Mouse (Mus musculus) CH12.LX (cell line): ENCODE results near the gene Serf2. TPM values are rescaled to one million over a fixed set of nuclear protein-coding genes. Genes with fewer than 3 reads are reported as not detected.
"Not testable (repeated sequence)": the region's sequence is repeated elsewhere in the genome, so short reads cannot be mapped to it uniquely, and the experiment has no call there.

Source experiments
- DNase-seq: peaks from one replicate; pipeline ENCODE4 v3.0.0-alpha.2; 2013; ENCODE audit errors: extremely low read depth
- H3K27ac ChIP-seq: 2 replicates; pipeline ENCODE4 v1.5.1; 2012; ENCODE audit warnings: low read depth, mild to moderate bottlenecking, control low read depth, moderate library complexity; ENCODE audit not compliant: insufficient read depth
- H3K27me3 ChIP-seq: replicated peaks from 2 replicates; pipeline ENCODE3; 2012; ENCODE audit warnings: inconsistent platforms
- H3K36me3 ChIP-seq, 2 experiments: replicated peaks in 1 of 2; 2 replicates each; pipeline versions ENCODE3 to v1.6.1; 2012; ENCODE audit warnings: inconsistent platforms in 1 of 2, low read length in 1 of 2, mild to moderate bottlenecking in 1 of 2, mixed read lengths in 1 of 2, moderate library complexity in 1 of 2; ENCODE audit not compliant: control insufficient read depth in 1 of 2, insufficient read depth in 1 of 2
- H3K4me1 ChIP-seq, 2 experiments: 2 replicates each; pipeline ENCODE4 v1.6.1; 2012; ENCODE audit warnings: inconsistent platforms in 1 of 2, moderate library complexity in 1 of 2; ENCODE audit not compliant: insufficient read depth in 2 of 2, control insufficient read depth in 1 of 2
- H3K4me2 ChIP-seq: 2 replicates; pipeline ENCODE4 v1.6.1; 2012; ENCODE audit warnings: low read depth, mild to moderate bottlenecking, control low read depth; ENCODE audit not compliant: poor library complexity, insufficient read depth, severe bottlenecking
- H3K4me3 ChIP-seq, 3 experiments: fragments of 150-350 bp in 1 of 3; sonication (generic) in 1 of 3; replicated peaks in 1 of 3; 2 replicates each; pipeline versions ENCODE3 to v1.5.1; 2011 to 2012; ENCODE audit warnings: low read depth in 2 of 3, low read length in 2 of 3, mild to moderate bottlenecking in 2 of 3, moderate library complexity in 2 of 3, control low read depth in 1 of 3, improper control_type of control experiment in 1 of 3, inconsistent platforms in 1 of 3, mixed read lengths in 1 of 3; ENCODE audit not compliant: poor library complexity in 1 of 3
- H3K79me2 ChIP-seq: replicated peaks from 2 replicates; pipeline ENCODE4 v1.6.1; 2012; ENCODE audit warnings: mild to moderate bottlenecking, moderate library complexity; ENCODE audit not compliant: control insufficient read depth, poor library complexity, insufficient read depth, severe bottlenecking; ENCODE audit errors: extremely low read depth
- H3K9ac ChIP-seq: 2 replicates; pipeline ENCODE4 v1.6.1; 2012; ENCODE audit warnings: low read depth, mild to moderate bottlenecking, control low read depth, moderate library complexity; ENCODE audit not compliant: insufficient read depth
- H3K9me3 ChIP-seq: replicated peaks from 2 replicates; pipeline ENCODE3; 2012; ENCODE audit warnings: low read length, inconsistent platforms, mixed read lengths
- CHD2 ChIP-seq: IDR thresholded peaks from 2 replicates; pipeline ENCODE4 v1.6.1; 2011; ENCODE audit warnings: low read length, improper control_type of control experiment
- CTCF ChIP-seq, 2 experiments: IDR thresholded peaks in 1 of 2; conservative IDR thresholded peaks in 1 of 2; 2 replicates each; pipeline ENCODE4 v1.5.1; 2011 to 2012; ENCODE audit warnings: low read depth in 2 of 2, low read length in 2 of 2, improper control_type of control experiment in 1 of 2, inconsistent platforms in 1 of 2, mild to moderate bottlenecking in 1 of 2, moderate library complexity in 1 of 2
- HCFC1 ChIP-seq: IDR thresholded peaks from 2 replicates; pipeline ENCODE4 v1.6.1; 2012; ENCODE audit warnings: low read depth, mild to moderate bottlenecking, inconsistent platforms, low read length, improper control_type of control experiment
- JUN ChIP-seq: IDR thresholded peaks from 2 replicates; pipeline ENCODE4 v1.6.1; 2011; ENCODE audit warnings: low read depth, mild to moderate bottlenecking, low read length, improper control_type of control experiment, moderate library complexity; ENCODE audit not compliant: insufficient read depth
- MAFK ChIP-seq: IDR thresholded peaks from 2 replicates; pipeline ENCODE4 v1.6.1; 2011; ENCODE audit warnings: low read length, improper control_type of control experiment; ENCODE audit not compliant: insufficient replicate concordance
- TBP ChIP-seq: conservative IDR thresholded peaks from 2 replicates; pipeline ENCODE4 v1.6.1; 2011; ENCODE audit warnings: low read depth, low read length, improper control_type of control experiment
- USF2 ChIP-seq: conservative IDR thresholded peaks from 2 replicates; pipeline ENCODE4 v1.6.1; 2011; ENCODE audit warnings: low read depth, low read length, improper control_type of control experiment
- ZC3H11A ChIP-seq: IDR thresholded peaks from 2 replicates; pipeline ENCODE4 v1.6.1; 2012; ENCODE audit warnings: low read depth, mild to moderate bottlenecking, inconsistent platforms, low read length, improper control_type of control experiment
- ZKSCAN1 ChIP-seq: IDR thresholded peaks from 2 replicates; pipeline ENCODE4 v1.6.1; 2012; ENCODE audit warnings: low read depth, inconsistent platforms, low read length, improper control_type of control experiment, borderline replicate concordance
- dilution Hi-C: fragments of 300-500 bp; cut with MboI; formaldehyde crosslinking; loops from 2 replicates; pipeline ENCODE4 v1.14.3; 2020; ENCODE audit warnings: low sequenced_read_pairs; ENCODE audit not compliant: extremely low pct_unique_long_range_greater_than_20kb, extremely low pct_ligation_motif_present
- in situ Hi-C: fragments of 300-500 bp; cut with MboI; formaldehyde crosslinking; loops from 3 replicates; pipeline ENCODE4 v1.14.3; 2019; ENCODE audit warnings: low sequenced_read_pairs, low pct_ligation_motif_present, low pct_unique_long_range_greater_than_20kb, mixed read lengths
- polyA plus RNA-seq: library from polyadenylated mRNA; unstranded; fragments of >175 nt; gene quantifications from 2 replicates; pipeline ENCODE4 v1.2.1, GENCODE M21; 2012; ENCODE audit warnings: low read depth; ENCODE audit not compliant: insufficient read length
- total RNA-seq, 2 experiments: library from RNA; depleted of rRNA; stranded (reverse); fragments of 300-350 nt in 1 of 2; fragments of >200 nt in 1 of 2; gene quantifications; 2 replicates each; pipeline ENCODE4 v1.2.3; 2012 to 2014

Gene Serf2
- total and polyA plus RNA-seq, 3 experiments = 116 to 222 (median 164) TPM

DNA sequence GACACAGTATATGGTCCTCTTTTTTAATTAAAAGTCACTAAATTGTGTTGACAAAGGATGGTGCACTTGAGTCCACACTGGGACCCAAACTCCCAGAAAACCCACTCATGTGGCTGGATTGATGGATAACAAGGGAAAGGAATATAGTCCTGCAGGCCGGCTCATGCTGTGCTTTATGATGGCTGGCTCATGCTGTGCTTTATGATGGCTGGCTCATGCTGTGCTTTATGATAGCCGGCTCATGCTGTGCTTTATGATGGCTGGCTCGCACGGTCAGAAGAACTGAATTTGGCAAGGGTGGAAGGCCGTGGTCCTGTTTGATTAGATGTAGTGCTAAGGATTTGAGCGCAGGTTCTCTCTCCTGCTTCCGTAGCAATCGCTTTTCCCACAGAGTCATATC lies 34.6 kb downstream of the Serf2 start:
- no peak overlapping the region for H3K4me2 ChIP-seq
- TF ChIP-seq HCFC1 (no peak), CHD2 (no peak), MAFK (no peak), JUN (no peak), ZC3H11A (no peak), TBP (no peak), USF2 (no peak), ZKSCAN1 (no peak), CTCF (conservative IDR thresholded peaks at IDR 0.05 in 1 of 2, IDR thresholded peaks at IDR 0.05 in 1 of 2; ENCODE audit: low read depth in 2 of 2, low read length in 2 of 2) (no peak)
- H3K27me3 ChIP-seq = peaks cover 7% of the 10 kb centered on the region
- no peak overlapping the region for H3K9ac ChIP-seq
- no peaks in the 10 kb centered on the region for H3K9me3 ChIP-seq
- in situ Hi-C loops = no loop called here
- no peak for DNase-seq
- no peaks in the 10 kb centered on the region for H3K4me1 ChIP-seq
- no peaks in the 10 kb centered on the region for H3K79me2 ChIP-seq
- H3K4me3 ChIP-seq = no peak overlapping the region
- H3K27ac ChIP-seq = no peak overlapping the region
- dilution Hi-C loops = no loop called here
- H3K36me3 ChIP-seq = no peaks in the 10 kb centered on the region

DNA sequence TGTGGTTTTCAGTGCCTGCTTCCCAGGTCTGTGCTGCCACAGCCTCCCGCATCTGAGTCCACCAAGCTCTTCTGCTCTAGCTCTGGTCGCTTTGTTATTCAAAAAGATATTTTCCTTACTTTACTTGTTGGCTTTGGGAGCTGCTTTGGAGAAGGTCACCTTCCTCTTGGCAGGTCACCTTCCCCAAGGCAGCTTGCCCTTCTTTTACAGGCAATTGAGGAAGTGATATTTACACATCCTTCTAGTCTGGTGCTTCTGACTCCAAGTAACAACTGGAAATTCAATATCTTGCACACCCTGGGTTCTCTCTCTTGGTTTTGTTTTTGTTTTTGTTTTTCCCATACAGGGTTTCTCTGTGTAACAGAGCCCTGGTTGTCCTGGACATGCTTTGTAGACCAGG lies 35.4 kb downstream of the Serf2 start:
- in situ Hi-C loops, DNase-seq, H3K4me1 ChIP-seq, H3K4me2 ChIP-seq, H3K9me3 ChIP-seq, H3K27ac ChIP-seq, H3K36me3 ChIP-seq, H3K4me3 ChIP-seq, H3K79me2 ChIP-seq, H3K27me3 ChIP-seq, dilution Hi-C loops, H3K9ac ChIP-seq: not testable (repeated sequence)

DNA sequence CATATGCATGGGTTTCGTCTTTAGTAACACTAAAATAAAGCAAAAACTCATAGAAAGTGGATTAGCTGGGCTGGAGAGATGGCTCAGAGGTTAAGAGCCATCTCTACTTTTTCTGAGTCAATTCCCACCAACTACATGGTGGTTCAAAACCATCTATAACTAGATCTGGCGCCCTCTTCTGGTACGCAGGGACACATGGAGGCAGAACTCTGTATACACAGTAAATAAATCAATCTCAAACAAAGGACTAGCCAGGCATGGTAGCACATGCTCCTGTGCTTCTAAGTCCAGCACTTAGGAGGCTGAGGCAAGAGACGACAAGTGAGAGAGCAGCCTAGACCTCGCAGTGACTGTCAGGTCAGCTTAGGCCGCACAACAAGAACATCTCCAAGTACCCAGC lies 52.6 kb downstream of the Serf2 start:
- H3K4me1 ChIP-seq, H3K4me2 ChIP-seq, H3K9me3 ChIP-seq, H3K27me3 ChIP-seq, H3K27ac ChIP-seq, H3K4me3 ChIP-seq, dilution Hi-C loops, in situ Hi-C loops, H3K9ac ChIP-seq, DNase-seq: not testable (repeated sequence)
- Histone ChIP-seq H3K79me2 (peaks cover 13% of the 10 kb centered on the region), H3K36me3 (peaks cover 8 to 14% of the 10 kb centered on the region in 2 experiments)
